Mouse (Mus musculus) G1E (cell line): ENCODE measurements around the gene Map3k13.

Source experiments
- CTCF ChIP-seq: IDR thresholded peaks from 2 replicates; pipeline ENCODE4 v1.5.1; 2012; ENCODE audit warnings: low read depth, low read length, inconsistent platforms, mixed read lengths
- GATA1 ChIP-seq: IDR thresholded peaks from 2 replicates; pipeline ENCODE4 v1.6.1; 2012; ENCODE audit warnings: borderline replicate concordance, low read length, inconsistent platforms, mixed read lengths
- GATA2 ChIP-seq: IDR thresholded peaks from 2 replicates; pipeline ENCODE4 v1.6.1; 2012; ENCODE audit warnings: low read depth, low read length, inconsistent platforms, borderline replicate concordance
- POLR2AphosphoS5 ChIP-seq: IDR thresholded peaks from 2 replicates; pipeline ENCODE4 v1.6.1; 2012; ENCODE audit warnings: low read depth, low read length, inconsistent platforms; ENCODE audit not compliant: insufficient replicate concordance
- TAL1 ChIP-seq: conservative IDR thresholded peaks from 2 replicates; pipeline ENCODE4 v1.6.1; 2012; ENCODE audit warnings: low read depth, low read length, inconsistent platforms, mixed read lengths

DNA sequence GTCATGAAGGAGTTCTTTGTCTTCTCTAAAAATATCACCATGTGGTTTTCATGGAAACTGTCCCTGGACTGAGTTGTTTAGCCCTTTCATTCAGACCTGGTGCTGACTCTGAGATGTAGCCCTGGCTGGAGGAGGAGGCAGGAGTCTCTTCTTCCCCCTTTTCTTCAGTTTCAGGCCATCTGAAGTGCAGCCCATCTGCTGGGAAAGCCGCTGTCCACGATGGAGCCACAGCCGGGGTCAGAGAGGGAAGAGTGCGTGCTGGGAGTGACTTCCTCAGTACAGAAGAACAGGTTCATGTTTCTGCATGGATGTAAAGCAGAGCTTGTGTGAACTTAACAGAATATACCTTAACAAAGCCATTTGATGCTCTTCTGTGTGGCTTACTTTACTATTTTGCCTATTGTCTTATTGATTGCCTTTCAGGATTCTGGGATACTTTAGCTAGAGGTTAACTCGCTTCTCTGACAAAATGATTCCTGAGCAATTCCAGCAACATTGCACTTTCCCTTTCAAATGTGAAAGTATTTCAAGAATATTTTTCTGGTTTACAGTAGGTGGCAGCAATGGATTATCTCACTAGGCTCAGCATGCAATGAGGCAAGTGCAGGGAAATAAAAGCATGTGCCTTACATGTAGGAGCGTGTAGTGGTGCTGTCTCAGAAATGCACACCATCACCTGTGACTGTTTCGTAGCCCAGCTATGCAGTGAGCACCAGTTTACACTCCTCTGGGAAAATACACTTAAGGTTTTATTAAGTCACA is 42.3 kb downstream of the Map3k13 start:
- TF ChIP-seq CTCF (no peak), TAL1 (no peak), POLR2AphosphoS5 (no peak), GATA1 (no peak), GATA2 (no peak)
